Mouse (Mus musculus) c-Kit-positive CD71-positive TER-119-positive erythroid progenitor cells, embryonic 14.5 days (primary cell): ENCODE results near the gene Kif21b.
A peak's percentile ranks its signal among the peaks of the same experiment; 100 is the strongest.

Experiments used
- DNase-seq: peaks from one replicate; pipeline ENCODE4 v3.0.0-alpha.2; 2013; ENCODE audit warnings: low spot score

Gene Kif21b

GRCm38 (mm10) chr1:136130951-136131558 is at the start of gene Kif21b:
Gene Kif21b (plus strand): TSS chr1:136131389.
- peak; percentile 72 for DNase-seq

- DNase-seq: no peak
Observed at GRCm38 (mm10) chr1:136085988-136086685, 45.1 kb upstream of the Kif21b start.

- DNase-seq: no peak
Observed at GRCm38 (mm10) chr1:136089368-136090165, 41.6 kb upstream of the Kif21b start.

- no peak for DNase-seq
Observed at GRCm38 (mm10) chr1:136093726-136094125, 37.5 kb upstream of the Kif21b start.

GRCm38 (mm10) chr1:136094807-136095206 is 36.4 kb upstream of the Kif21b start:
- no peak for DNase-seq

GRCm38 (mm10) chr1:136102094-136102493 is 29.1 kb upstream of the Kif21b start:
- DNase-seq: no peak

- DNase-seq: no peak
Observed at GRCm38 (mm10) chr1:136102551-136102950, 28.6 kb upstream of the Kif21b start.

- peak; percentile 39 for DNase-seq
Observed at GRCm38 (mm10) chr1:136102981-136103380, 28.2 kb upstream of the Kif21b start.

- no peak for DNase-seq
Observed at GRCm38 (mm10) chr1:136103696-136104095, 27.5 kb upstream of the Kif21b start.

GRCm38 (mm10) chr1:136104741-136105140 is 26.4 kb upstream of the Kif21b start:
- DNase-seq: no peak

- DNase-seq: no peak
Observed at GRCm38 (mm10) chr1:136109464-136109863, 21.7 kb upstream of the Kif21b start.

- DNase-seq: peak; percentile 50
Observed at GRCm38 (mm10) chr1:136116183-136116582, 15.0 kb upstream of the Kif21b start.

- no peak for DNase-seq
Observed at GRCm38 (mm10) chr1:136117069-136117468, 14.1 kb upstream of the Kif21b start.

GRCm38 (mm10) chr1:136118875-136119274 is 12.3 kb upstream of the Kif21b start:
- no peak for DNase-seq

- DNase-seq: no peak
Observed at GRCm38 (mm10) chr1:136119571-136120262, 11.5 kb upstream of the Kif21b start.

- DNase-seq: no peak
Observed at GRCm38 (mm10) chr1:136120263-136120603, 11.0 kb upstream of the Kif21b start.

GRCm38 (mm10) chr1:136120785-136121184 is 10.4 kb upstream of the Kif21b start:
- DNase-seq: no peak

GRCm38 (mm10) chr1:136122030-136122429 is 9.2 kb upstream of the Kif21b start:
- DNase-seq: no peak

- no peak for DNase-seq
Observed at GRCm38 (mm10) chr1:136126159-136126765, 4.9 kb upstream of the Kif21b start.

GRCm38 (mm10) chr1:136126895-136127294 is 4.3 kb upstream of the Kif21b start:
- no peak for DNase-seq

GRCm38 (mm10) chr1:136127856-136128255 is 3.3 kb upstream of the Kif21b start:
- DNase-seq: no peak

GRCm38 (mm10) chr1:136128416-136128815 is 2.8 kb upstream of the Kif21b start:
- no peak for DNase-seq
